Mouse (Mus musculus): Measurements from ENCODE around the gene Pdpn.

DNA sequence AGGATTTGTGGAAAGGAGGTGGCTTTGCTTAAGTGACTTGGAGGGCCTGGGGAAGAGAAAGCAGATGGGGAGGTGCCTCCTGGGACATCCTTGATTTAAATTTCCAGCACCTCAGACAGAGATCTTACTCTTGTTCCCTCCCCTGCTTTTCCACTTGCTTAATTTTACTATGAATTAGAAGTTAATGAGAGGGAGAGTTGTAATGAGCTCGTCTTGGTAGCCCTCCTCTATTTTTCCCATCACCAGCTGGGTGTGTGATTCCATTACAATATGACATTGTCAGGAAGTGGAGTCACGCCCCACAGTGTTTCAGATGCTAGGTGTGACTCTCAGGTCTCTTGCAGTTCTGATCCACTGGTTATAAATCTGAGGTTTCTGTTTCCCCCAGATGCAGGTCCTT, 36.7 kb upstream of the Pdpn start:
- TF ChIP-seq TAL1 (IDR thresholded peaks at IDR 0.05; ENCODE audit: low read length), result no peak
- no peak for TF ChIP-seq GATA1 (IDR thresholded peaks at IDR 0.05; ENCODE audit: low read length)
